Mouse (Mus musculus) thymus, adult 2 months (tissue): ENCODE measurements around the gene Nid1. TPM values are rescaled to one million over a fixed set of nuclear protein-coding genes. Genes with fewer than 3 reads are reported as not detected.
"Not testable (repeated sequence)": the region's sequence is repeated elsewhere in the genome, so short reads cannot be mapped to it uniquely, and the experiment has no call there.

ENCODE experiments used
- DNase-seq: peaks from one replicate; pipeline ENCODE4 v3.0.0; 2021
- H3K27ac ChIP-seq: fragments of 200-500 bp; 2 replicates; pipeline ENCODE4 v1.5.1; 2012; ENCODE audit warnings: low read length, control low read depth; ENCODE audit not compliant: control insufficient read depth, insufficient read depth
- H3K27me3 ChIP-seq: fragments of 200-500 bp; 2 replicates; pipeline ENCODE4 v1.6.1; 2012; ENCODE audit warnings: mild to moderate bottlenecking, low read length, moderate library complexity, mixed read lengths; ENCODE audit not compliant: control insufficient read depth, insufficient read depth
- H3K36me3 ChIP-seq: fragments of 200-500 bp; 2 replicates; pipeline ENCODE4 v1.6.1; 2012; ENCODE audit warnings: mild to moderate bottlenecking, low read length, moderate library complexity; ENCODE audit not compliant: control insufficient read depth, insufficient read depth
- H3K4me1 ChIP-seq: fragments of 200-500 bp; replicated peaks from 2 replicates; pipeline ENCODE4 v1.6.1; 2012; ENCODE audit warnings: low read length; ENCODE audit not compliant: control insufficient read depth, insufficient read depth
- H3K4me3 ChIP-seq: fragments of 200-500 bp; 2 replicates; pipeline ENCODE4 v1.5.1; 2012; ENCODE audit warnings: mild to moderate bottlenecking, low read length, control low read depth, moderate library complexity; ENCODE audit not compliant: control insufficient read depth, insufficient read depth
- CTCF ChIP-seq: fragments of 200-500 bp; IDR thresholded peaks from 2 replicates; pipeline ENCODE4 v1.5.1; 2012; ENCODE audit warnings: mild to moderate bottlenecking, control low read depth, low read length, moderate library complexity, borderline replicate concordance; ENCODE audit not compliant: control insufficient read depth, poor library complexity, insufficient read depth; ENCODE audit errors: extremely low read depth
- POLR2A ChIP-seq: fragments of 200-500 bp; IDR thresholded peaks from 2 replicates; pipeline ENCODE4 v1.6.1; 2012; ENCODE audit warnings: mild to moderate bottlenecking, low read length, control low read depth, moderate library complexity; ENCODE audit not compliant: control insufficient read depth, poor library complexity, insufficient read depth; ENCODE audit errors: extremely low read depth
- WGBS: fragments of 180-500 bp; shearing (Covaris S2); methylation state at CpG from one replicate; pipeline ENCODE4 v1.1.7; 2018; 5-methylcytosine and 5-hydroxymethylcytosine counted together
- polyA plus RNA-seq: library from polyadenylated mRNA; depleted of rRNA; stranded (reverse); fragments of >200 nt; gene quantifications from 2 replicates; pipeline ENCODE4 v1.2.3, GENCODE M21; 2012

Nid1 gene
- polyA plus RNA-seq, 1 experiment: 19.0 TPM

DNA sequence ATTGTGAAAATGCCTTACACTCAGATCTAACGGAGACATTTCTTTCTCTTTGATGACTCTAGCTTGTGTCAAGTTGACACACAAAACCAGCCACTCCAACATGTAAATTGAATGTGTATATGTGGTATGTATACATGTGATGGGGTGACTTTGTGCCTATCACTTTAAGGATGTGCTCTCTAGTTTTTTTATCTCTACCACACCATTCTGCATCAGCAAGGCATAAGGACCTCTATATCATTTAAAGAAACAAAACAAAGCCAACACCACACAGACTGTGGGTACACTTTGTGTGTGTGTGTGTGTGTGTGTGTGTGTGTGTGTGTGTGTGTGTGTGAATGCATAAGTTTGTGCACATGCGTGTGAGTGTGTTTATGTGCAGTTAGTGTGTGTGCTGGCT, 99.2 kb downstream of the Nid1 start:
- DNase-seq: no peak
- H3K27me3 ChIP-seq: no peaks in the 10 kb centered on the region
- peaks cover 31% of the 10 kb centered on the region for H3K4me1 ChIP-seq
- H3K36me3 ChIP-seq: no peaks in the 10 kb centered on the region
- no peak overlapping the region for H3K4me3 ChIP-seq
- WGBS: 98% methylated on average over 2 of the region's 2 CpGs
- TF ChIP-seq POLR2A (no peak), CTCF (no peak)
- H3K27ac ChIP-seq: no peak overlapping the region

DNA sequence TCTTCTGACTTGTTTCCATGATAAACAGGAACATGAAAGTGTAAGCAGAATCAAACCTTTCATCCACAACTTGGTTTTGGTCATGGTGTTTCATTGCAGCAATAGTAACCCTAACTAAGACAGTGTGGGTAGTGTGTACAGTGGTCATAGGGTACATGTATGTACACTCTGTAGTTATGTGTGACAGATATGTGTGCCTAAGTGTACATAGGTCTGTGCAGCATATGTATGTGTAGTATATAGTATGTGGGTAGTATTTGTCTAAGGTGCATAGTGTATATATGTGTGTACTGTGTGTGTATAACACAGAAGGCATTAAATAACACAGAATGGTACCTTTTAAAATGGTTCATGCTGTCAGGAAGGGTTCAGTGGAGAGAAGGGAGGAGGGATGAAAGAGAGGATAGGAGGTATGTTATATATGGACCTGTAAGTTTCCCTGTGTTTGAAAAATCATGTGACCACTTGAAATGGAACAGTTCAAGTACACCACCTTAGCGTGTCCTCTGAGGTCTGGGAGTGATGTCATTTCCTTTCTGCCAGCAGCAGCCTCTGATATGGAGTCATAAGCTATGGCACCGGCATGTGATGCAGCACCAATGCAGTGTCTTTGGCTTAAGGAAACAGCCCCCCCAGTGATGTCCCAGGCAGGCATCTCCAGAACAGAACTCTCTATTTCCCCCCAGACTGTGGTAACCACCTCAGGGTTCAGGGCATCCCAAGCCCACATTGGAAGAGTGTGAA, 100.1 kb downstream of the Nid1 start:
- Histone ChIP-seq H3K36me3 (no peaks in the 10 kb centered on the region), H3K27ac (no peak overlapping the region), H3K27me3 (no peaks in the 10 kb centered on the region), H3K4me1 (peaks cover 23% of the 10 kb centered on the region), H3K4me3 (no peak overlapping the region)
- 23% methylated on average over 2 of the region's 2 CpGs for WGBS
- DNase-seq: peak; percentile 20
- TF ChIP-seq CTCF (no peak), POLR2A (no peak)

- no peak overlapping the region for H3K27ac ChIP-seq
- H3K4me3 ChIP-seq: no peak overlapping the region
- WGBS: 32% methylated on average over 4 of the region's 4 CpGs
- H3K4me1 ChIP-seq: peaks cover 14% of the 10 kb centered on the region
- no peaks in the 10 kb centered on the region for H3K36me3 ChIP-seq
- TF ChIP-seq CTCF: no peak
- no peak for TF ChIP-seq POLR2A
- no peaks in the 10 kb centered on the region for H3K27me3 ChIP-seq
- DNase-seq: no peak
Observed at GRCm38 (mm10) chr13:13538585-13539300, 101.4 kb downstream of the Nid1 start.

GRCm38 (mm10) chr13:13543073-13543472, 105.7 kb downstream of the Nid1 start:
- H3K27me3 ChIP-seq, H3K36me3 ChIP-seq, DNase-seq, H3K27ac ChIP-seq, H3K4me1 ChIP-seq, H3K4me3 ChIP-seq: not testable (repeated sequence)
- WGBS: 97% methylated on average over 10 of the region's 10 CpGs

- no peaks in the 10 kb centered on the region for H3K36me3 ChIP-seq
- no peak for DNase-seq
- TF ChIP-seq CTCF: no peak
- no peak for TF ChIP-seq POLR2A
- H3K4me1 ChIP-seq: peaks cover 7% of the 10 kb centered on the region
- H3K27ac ChIP-seq: no peak overlapping the region
- WGBS: 91% methylated on average over 3 of the region's 3 CpGs
- no peaks in the 10 kb centered on the region for H3K27me3 ChIP-seq
- no peak overlapping the region for H3K4me3 ChIP-seq
Observed at GRCm38 (mm10) chr13:13546792-13547191, 109.4 kb downstream of the Nid1 start.

GRCm38 (mm10) chr13:13547889-13548288, 110.5 kb downstream of the Nid1 start:
- 95% methylated on average over 4 of the region's 4 CpGs for WGBS
- no peak overlapping the region for H3K4me3 ChIP-seq
- peaks cover 7% of the 10 kb centered on the region for H3K4me1 ChIP-seq
- TF ChIP-seq POLR2A: no peak
- TF ChIP-seq CTCF: no peak
- no peaks in the 10 kb centered on the region for H3K27me3 ChIP-seq
- H3K36me3 ChIP-seq: no peaks in the 10 kb centered on the region
- H3K27ac ChIP-seq: no peak overlapping the region
- no peak for DNase-seq
